Mouse (Mus musculus): ENCODE measurements around the gene Map2k5. TPM values are rescaled to one million over a fixed set of nuclear protein-coding genes. Genes with fewer than 3 reads are reported as not detected.
A peak's percentile ranks its signal among the peaks of the same experiment; 100 is the strongest.

Gene Map2k5
- polyA plus RNA-seq, 1 experiment from 2014 or later, result 35.4 TPM

DNA sequence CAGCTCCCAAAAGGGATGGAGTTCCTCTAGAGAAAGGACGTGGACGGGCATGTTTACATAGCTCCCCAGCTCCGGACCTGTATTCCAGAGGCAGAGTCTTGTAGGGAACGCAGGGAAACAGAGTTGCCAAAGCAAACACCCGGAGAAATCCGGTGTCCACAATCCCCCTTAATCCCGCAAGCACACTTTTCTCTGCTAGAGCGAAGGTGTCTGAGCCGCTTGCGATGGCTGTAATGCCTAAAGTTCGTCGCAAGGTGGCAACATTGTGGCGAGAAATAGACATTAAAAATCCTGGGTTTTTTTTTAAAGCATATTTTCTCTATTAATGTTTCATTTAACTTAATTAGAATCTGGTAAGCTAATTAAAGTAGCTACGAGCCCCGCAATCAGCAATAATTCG, 241.9 kb downstream of the Map2k5 start:
- no peaks in the 10 kb centered on the region for H3K36me3 ChIP-seq (replicated peaks; ENCODE audit: control insufficient read depth, insufficient read depth, low read depth, low read length)

GRCm38 (mm10) chr9:63135356-63135755, 242.3 kb downstream of the Map2k5 start:
- Histone ChIP-seq H3K36me3 (replicated peaks; ENCODE audit: control insufficient read depth, insufficient read depth, low read depth, low read length) (no peaks in the 10 kb centered on the region), H3K27ac (replicated peaks; ENCODE audit: low read depth, low read length) (no peak overlapping the region), H3K4me3 (ENCODE audit: low read depth, low read length) (peak overlapping the region; percentile 16; the same call in 1 of the 2 replicates), H3K4me2 (ENCODE audit: low read depth, low read length) (no peak overlapping the region), H3K9ac (replicated peaks; ENCODE audit: low read length) (no peak overlapping the region), H3K9me3 (replicated peaks; ENCODE audit: control insufficient read depth, low read length) (no peaks in the 10 kb centered on the region), H3K27me3 (ENCODE audit: control insufficient read depth, insufficient read depth, low read length) (peaks cover 59% of the 10 kb centered on the region), H3K4me1 (ENCODE audit: control insufficient read depth, insufficient read depth, low read length) (peaks cover 5% of the 10 kb centered on the region; the same call in 1 of the 2 replicates)
- 4% methylated on average over 11 of the region's 11 CpGs for WGBS
- ATAC-seq (replicated peaks; ENCODE audit: insufficient number of reproducible peaks, low FRiP score, low TSS enrichment, low read depth) (no peak), DNase-seq (ENCODE audit: low spot score) (no peak)

More for the DNA sequence above, 241.9 kb downstream of the Map2k5 start:
- peak overlapping the region; percentile 16; the same call in 1 of the 2 replicates for H3K4me3 ChIP-seq (ENCODE audit: low read depth, low read length)
- under 1% methylated on average over 16 of the region's 16 CpGs for WGBS
- H3K27me3 ChIP-seq (ENCODE audit: control insufficient read depth, insufficient read depth, low read length), result peaks cover 63% of the 10 kb centered on the region
- DNase-seq (ENCODE audit: low spot score), result peak; percentile 78
- no peaks in the 10 kb centered on the region for H3K9me3 ChIP-seq (replicated peaks; ENCODE audit: control insufficient read depth, low read length)
- H3K9ac ChIP-seq (replicated peaks; ENCODE audit: low read length), result no peak overlapping the region
- no peak overlapping the region for H3K27ac ChIP-seq (replicated peaks; ENCODE audit: low read depth, low read length)
- peaks cover 5% of the 10 kb centered on the region; the same call in 1 of the 2 replicates for H3K4me1 ChIP-seq (ENCODE audit: control insufficient read depth, insufficient read depth, low read length)
- no peak overlapping the region for H3K4me2 ChIP-seq (ENCODE audit: low read depth, low read length)
- no peak for ATAC-seq (replicated peaks; ENCODE audit: insufficient number of reproducible peaks, low FRiP score, low TSS enrichment, low read depth)

GRCm38 (mm10) chr9:63133659-63134058, 244.0 kb downstream of the Map2k5 start:
- DNase-seq (ENCODE audit: low spot score), result no peak
- peaks cover 5% of the 10 kb centered on the region; the same call in 1 of the 2 replicates for H3K4me1 ChIP-seq (ENCODE audit: control insufficient read depth, insufficient read depth, low read length)
- ATAC-seq (replicated peaks; ENCODE audit: insufficient number of reproducible peaks, low FRiP score, low TSS enrichment, low read depth), result 0 out of 2 replicates have a peak, but pooled peaks have one; percentile 6

GRCm38 (mm10) chr9:63132673-63133601, 244.8 kb downstream of the Map2k5 start:
- H3K36me3 ChIP-seq (replicated peaks; ENCODE audit: control insufficient read depth, insufficient read depth, low read depth, low read length), result no peaks in the 10 kb centered on the region

More at GRCm38 (mm10) chr9:63133659-63134058, 244.0 kb downstream of the Map2k5 start:
- Histone ChIP-seq H3K9me3 (replicated peaks; ENCODE audit: control insufficient read depth, low read length) (no peaks in the 10 kb centered on the region), H3K4me3 (ENCODE audit: low read depth, low read length) (peak overlapping the region; percentile 26), H3K36me3 (replicated peaks; ENCODE audit: control insufficient read depth, insufficient read depth, low read depth, low read length) (no peaks in the 10 kb centered on the region), H3K27me3 (ENCODE audit: control insufficient read depth, insufficient read depth, low read length) (peaks cover 43% of the 10 kb centered on the region), H3K27ac (replicated peaks; ENCODE audit: low read depth, low read length) (no peak overlapping the region), H3K4me2 (ENCODE audit: low read depth, low read length) (peak overlapping the region; percentile 43), H3K9ac (replicated peaks; ENCODE audit: low read length) (no peak overlapping the region)
- 17% methylated on average over 6 of the region's 6 CpGs for WGBS

GRCm38 (mm10) chr9:63131957-63132602, 245.6 kb downstream of the Map2k5 start:
- WGBS, result under 1% methylated on average over 28 of the region's 28 CpGs
- Histone ChIP-seq H3K4me1 (ENCODE audit: control insufficient read depth, insufficient read depth, low read length) (no peaks in the 10 kb centered on the region; the same call in 1 of the 2 replicates), H3K9ac (replicated peaks; ENCODE audit: low read length) (peak overlapping the region; percentile 73), H3K36me3 (replicated peaks; ENCODE audit: control insufficient read depth, insufficient read depth, low read depth, low read length) (no peaks in the 10 kb centered on the region), H3K27ac (replicated peaks; ENCODE audit: low read depth, low read length) (no peak overlapping the region; the same call in 1 of the 2 replicates), H3K4me2 (ENCODE audit: low read depth, low read length) (peak overlapping the region; percentile 59), H3K4me3 (ENCODE audit: low read depth, low read length) (peak overlapping the region; percentile 66), H3K9me3 (replicated peaks; ENCODE audit: control insufficient read depth, low read length) (no peaks in the 10 kb centered on the region), H3K27me3 (ENCODE audit: control insufficient read depth, insufficient read depth, low read length) (peaks cover 27% of the 10 kb centered on the region)
- ATAC-seq (replicated peaks; ENCODE audit: insufficient number of reproducible peaks, low FRiP score, low TSS enrichment, low read depth), result 0 out of 2 replicates have a peak, but pooled peaks have one; percentile 10
- DNase-seq (ENCODE audit: low spot score), result peak; percentile 59

More at GRCm38 (mm10) chr9:63132673-63133601, 244.8 kb downstream of the Map2k5 start:
- under 1% methylated on average over 48 of the region's 48 CpGs for WGBS
- peak overlapping the region; percentile 13; the same call in 1 of the 2 replicates for H3K27ac ChIP-seq (replicated peaks; ENCODE audit: low read depth, low read length)
- H3K4me3 ChIP-seq (ENCODE audit: low read depth, low read length), result peak overlapping the region; percentile 66
- no peaks in the 10 kb centered on the region; the same call in 1 of the 2 replicates for H3K4me1 ChIP-seq (ENCODE audit: control insufficient read depth, insufficient read depth, low read length)
- no peaks in the 10 kb centered on the region for H3K9me3 ChIP-seq (replicated peaks; ENCODE audit: control insufficient read depth, low read length)
- H3K4me2 ChIP-seq (ENCODE audit: low read depth, low read length), result peak overlapping the region; percentile 59
- H3K27me3 ChIP-seq (ENCODE audit: control insufficient read depth, insufficient read depth, low read length), result peaks cover 35% of the 10 kb centered on the region
- peak; percentile 94 for DNase-seq (ENCODE audit: low spot score)
- peak; percentile 98 for ATAC-seq (replicated peaks; ENCODE audit: insufficient number of reproducible peaks, low FRiP score, low TSS enrichment, low read depth)
- peak overlapping the region; percentile 73 for H3K9ac ChIP-seq (replicated peaks; ENCODE audit: low read length)

DNA sequence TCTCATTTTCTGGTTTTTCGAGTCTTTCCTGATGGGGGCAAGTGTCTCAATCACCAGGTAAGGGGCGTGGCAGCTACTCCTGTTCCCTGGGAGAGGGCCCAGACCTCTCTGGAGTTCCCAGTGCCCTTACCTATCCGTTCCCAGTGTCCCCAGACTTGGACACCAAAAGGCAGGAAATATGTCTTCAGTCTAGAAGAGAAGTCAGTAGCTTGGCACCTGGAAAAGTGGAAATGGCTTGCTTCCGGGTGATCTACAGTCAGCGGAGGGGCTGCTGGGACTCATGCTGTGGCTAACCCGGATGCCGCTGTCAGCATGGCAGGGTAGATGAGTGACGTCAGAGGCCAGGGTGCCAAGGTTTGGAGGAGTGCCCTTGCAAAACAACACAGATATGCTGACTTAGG, 248.1 kb downstream of the Map2k5 start:
- WGBS, result 80% methylated on average over 8 of the region's 8 CpGs
- ATAC-seq (replicated peaks; ENCODE audit: insufficient number of reproducible peaks, low FRiP score, low TSS enrichment, low read depth), result no peak
- peaks cover 6% of the 10 kb centered on the region for H3K27me3 ChIP-seq (ENCODE audit: control insufficient read depth, insufficient read depth, low read length)

GRCm38 (mm10) chr9:63124512-63124911, 253.2 kb downstream of the Map2k5 start:
- H3K9ac ChIP-seq (replicated peaks; ENCODE audit: low read length), result no peak overlapping the region
- ATAC-seq (replicated peaks; ENCODE audit: insufficient number of reproducible peaks, low FRiP score, low TSS enrichment, low read depth) (no peak), DNase-seq (ENCODE audit: low spot score) (no peak)
- H3K4me1 ChIP-seq (ENCODE audit: control insufficient read depth, insufficient read depth, low read length), result no peaks in the 10 kb centered on the region
- H3K27me3 ChIP-seq (ENCODE audit: control insufficient read depth, insufficient read depth, low read length), result no peaks in the 10 kb centered on the region
- H3K4me2 ChIP-seq (ENCODE audit: low read depth, low read length), result no peak overlapping the region
- no peak overlapping the region for H3K4me3 ChIP-seq (ENCODE audit: low read depth, low read length)
- H3K9me3 ChIP-seq (replicated peaks; ENCODE audit: control insufficient read depth, low read length), result no peaks in the 10 kb centered on the region
- 46% methylated on average over 9 of the region's 9 CpGs for WGBS
- H3K36me3 ChIP-seq (replicated peaks; ENCODE audit: control insufficient read depth, insufficient read depth, low read depth, low read length), result no peaks in the 10 kb centered on the region
- H3K27ac ChIP-seq (replicated peaks; ENCODE audit: low read depth, low read length), result no peak overlapping the region

More for the DNA sequence above, 248.1 kb downstream of the Map2k5 start:
- no peak for DNase-seq (ENCODE audit: low spot score)
- H3K36me3 ChIP-seq (replicated peaks; ENCODE audit: control insufficient read depth, insufficient read depth, low read depth, low read length), result no peaks in the 10 kb centered on the region
- no peaks in the 10 kb centered on the region for H3K9me3 ChIP-seq (replicated peaks; ENCODE audit: control insufficient read depth, low read length)
- no peaks in the 10 kb centered on the region for H3K4me1 ChIP-seq (ENCODE audit: control insufficient read depth, insufficient read depth, low read length)
- H3K27ac ChIP-seq (replicated peaks; ENCODE audit: low read depth, low read length), result no peak overlapping the region
- H3K4me2 ChIP-seq (ENCODE audit: low read depth, low read length), result no peak overlapping the region
- H3K9ac ChIP-seq (replicated peaks; ENCODE audit: low read length), result no peak overlapping the region
- no peak overlapping the region for H3K4me3 ChIP-seq (ENCODE audit: low read depth, low read length)
